Mouse (Mus musculus) small intestine, adult 2 months (tissue): ENCODE measurements around the gene Ptdss2.

Experiments
- CTCF ChIP-seq: fragments of 200-500 bp; IDR thresholded peaks from 2 replicates; pipeline ENCODE4 v1.5.1; 2012; ENCODE audit warnings: low read depth, mild to moderate bottlenecking, control low read depth, inconsistent platforms, low read length, moderate library complexity, mixed read lengths; ENCODE audit not compliant: insufficient replicate concordance, insufficient read length; ENCODE audit errors: extremely low read depth
- POLR2A ChIP-seq: fragments of 200-500 bp; IDR thresholded peaks from 2 replicates; pipeline ENCODE4 v1.6.1; 2012; ENCODE audit warnings: low read depth, mild to moderate bottlenecking, control low read depth, inconsistent platforms, low read length, moderate library complexity

GRCm38 (mm10) chr7:141169866-141170265, 47.7 kb downstream of the Ptdss2 start:
- TF ChIP-seq POLR2A (no peak), CTCF (no peak)
